Mouse (Mus musculus): Measurements from ENCODE around the gene Olfr229.
"Not testable (repeated sequence)": the region's sequence is repeated elsewhere in the genome, so short reads cannot be mapped to it uniquely, and the experiment has no call there.

Olfr229 gene

GRCm38 (mm10) chr9:39907036-39907435, at the start of gene Olfr229:
TSS of gene Olfr229 (plus strand) at chr9:39907336.
- no peak for DNase-seq (ENCODE audit: inconsistent age in 2 of 2, low spot score in 1 of 2)

GRCm38 (mm10) chr9:39866122-39866521, 41.0 kb upstream of the Olfr229 start, which contains the start of gene Olfr972:
TSS of gene Olfr972 (plus strand) at chr9:39866422.
- no peak for DNase-seq (ENCODE audit: inconsistent age in 2 of 2, low spot score in 1 of 2)

GRCm38 (mm10) chr9:39871986-39872385, 35.1 kb upstream of the Olfr229 start:
- not testable (repeated sequence) for DNase-seq (ENCODE audit: inconsistent age in 2 of 2, low spot score in 1 of 2)

GRCm38 (mm10) chr9:39877541-39878396, 29.4 kb upstream of the Olfr229 start:
- not testable (repeated sequence) for DNase-seq (ENCODE audit: inconsistent age in 2 of 2, low spot score in 1 of 2)

- DNase-seq (ENCODE audit: inconsistent age in 2 of 2, low spot score in 1 of 2) = no peak
These were observed 2.0 kb upstream of the Olfr229 start for GRCm38 (mm10) chr9:39905106-39905505.

- DNase-seq (ENCODE audit: inconsistent age in 2 of 2, low spot score in 1 of 2) = no peak
These were observed 2.8 kb downstream of the Olfr229 start for GRCm38 (mm10) chr9:39909939-39910338.

- not testable (repeated sequence) for DNase-seq (ENCODE audit: inconsistent age in 2 of 2, low spot score in 1 of 2)
These were observed 21.1 kb downstream of the Olfr229 start for GRCm38 (mm10) chr9:39927975-39928836.

GRCm38 (mm10) chr9:39928837-39929236, 21.7 kb downstream of the Olfr229 start:
- DNase-seq (ENCODE audit: inconsistent age in 2 of 2, low spot score in 1 of 2) = not testable (repeated sequence)

GRCm38 (mm10) chr9:39937201-39937600, 30.1 kb downstream of the Olfr229 start, which contains the start of gene Olfr974:
TSS of gene Olfr974 (plus strand) at chr9:39937501.
- no peak for DNase-seq (ENCODE audit: inconsistent age in 2 of 2, low spot score in 1 of 2)

- no peak for DNase-seq (ENCODE audit: inconsistent age in 2 of 2, low spot score in 1 of 2)
These were observed 44.8 kb downstream of the Olfr229 start, which contains the start of gene Olfr975 for GRCm38 (mm10) chr9:39951946-39952345. TSS of gene Olfr975 (minus strand) at chr9:39952046.

GRCm38 (mm10) chr9:39961033-39961432, 53.9 kb downstream of the Olfr229 start, which contains the start of gene Olfr976:
TSS of gene Olfr976 (minus strand) at chr9:39961133.
- DNase-seq (ENCODE audit: inconsistent age in 2 of 2, low spot score in 1 of 2) = not testable (repeated sequence)

All from adrenal gland, adult (tissue).